Mouse (Mus musculus) spleen, postnatal 0 days (tissue): ENCODE measurements around the gene Igsf3. TPM values are rescaled to one million over a fixed set of nuclear protein-coding genes. Genes with fewer than 3 reads are reported as not detected.

Experiments used
- polyA plus RNA-seq: library from polyadenylated mRNA; unstranded; fragments of >200 nt; fragmentation: Nextera tagmentation; extraction: Ambion mirVana; gene quantifications from 2 replicates; pipeline ENCODE4 v1.2.1, GENCODE M21; 2015

The Igsf3 gene
- polyA plus RNA-seq, result 13.5 and 15.3 TPM in 2 replicates

DNA sequence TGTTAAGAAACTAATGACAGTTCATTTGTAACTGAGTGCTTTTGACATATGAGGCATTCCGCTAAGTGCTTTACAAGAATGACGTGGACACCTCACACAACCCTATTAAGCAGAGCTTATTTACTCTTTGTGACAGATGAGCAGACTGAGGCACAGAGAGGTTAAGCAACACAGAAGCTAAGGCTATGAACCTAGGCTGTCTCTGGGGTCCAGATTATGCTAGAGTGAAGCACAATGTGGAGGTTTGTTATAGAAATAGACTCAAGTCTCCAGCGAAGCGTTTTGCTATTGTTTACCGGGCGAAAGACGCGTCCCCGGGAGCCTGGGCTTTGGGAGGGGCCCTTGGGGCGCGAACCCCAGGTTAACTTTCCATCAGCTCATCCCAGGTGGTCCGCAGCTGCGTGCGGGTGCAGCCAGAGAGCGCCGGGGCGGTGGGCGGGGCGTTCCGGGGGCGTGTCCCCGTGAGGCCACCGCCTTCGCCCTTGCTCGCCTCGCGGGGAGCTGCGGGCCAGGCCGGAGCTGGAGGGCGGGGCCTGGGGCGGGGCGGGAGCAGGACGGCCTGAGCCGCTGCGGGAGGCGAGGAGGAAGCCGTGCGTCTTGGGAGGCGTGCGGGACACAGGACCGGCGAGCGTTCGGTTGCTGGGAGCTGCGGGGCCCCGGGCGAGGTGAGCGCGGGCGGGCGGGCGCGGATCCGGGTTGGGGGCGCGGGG, at the start of gene Igsf3:
TSS of gene Igsf3 (plus strand) at position 546 of the 710 bp plus-strand sequence.

Other genes starting within 250 kb of the Igsf3 start
- gene Cd2, start 89.1 kb upstream of the Igsf3 start, polyA plus RNA-seq, result 3.2 and 4.3 TPM in 2 replicates
- gene Atp1a1, start 227.6 kb downstream of the Igsf3 start, polyA plus RNA-seq, result 44.9 and 46.0 TPM in 2 replicates